Mouse (Mus musculus) midbrain, embryonic 15.5 days (tissue): ENCODE data around the gene Cox8c. TPM values are rescaled to one million over a fixed set of nuclear protein-coding genes. Genes with fewer than 3 reads are reported as not detected.

ENCODE experiments used
- ATAC-seq: fragments of 200-750 bp; cut with Nextera tagmentation; replicated peaks from 2 replicates; pipeline ENCODE4 v1.8.0; 2017; ENCODE audit warnings: moderate TSS enrichment
- H3K27ac ChIP-seq: fragments of 300-500 bp; sonication (generic); 2 replicates; pipeline ENCODE4 v1.5.1; 2015; ENCODE audit warnings: mild to moderate bottlenecking, inconsistent platforms
- H3K27me3 ChIP-seq: fragments of 300-500 bp; sonication (generic); replicated peaks from 2 replicates; pipeline ENCODE4 v1.6.1; 2015; ENCODE audit warnings: inconsistent platforms
- H3K36me3 ChIP-seq: fragments of 300-500 bp; sonication (generic); replicated peaks from 2 replicates; pipeline ENCODE4 v1.6.1; 2015; ENCODE audit warnings: inconsistent platforms
- H3K4me1 ChIP-seq: fragments of 300-500 bp; sonication (generic); 2 replicates; pipeline ENCODE4 v1.6.1; 2015; ENCODE audit warnings: inconsistent platforms
- H3K4me2 ChIP-seq: fragments of 300-500 bp; sonication (generic); 2 replicates; pipeline ENCODE4 v1.6.1; 2015; ENCODE audit warnings: inconsistent platforms, mild to moderate bottlenecking, moderate library complexity
- H3K4me3 ChIP-seq: fragments of 300-500 bp; sonication (generic); 2 replicates; pipeline ENCODE4 v1.5.1; 2015; ENCODE audit warnings: mild to moderate bottlenecking, inconsistent platforms
- H3K9ac ChIP-seq: fragments of 300-500 bp; sonication (generic); 2 replicates; pipeline ENCODE4 v1.6.1; 2015; ENCODE audit warnings: mild to moderate bottlenecking, inconsistent platforms
- H3K9me3 ChIP-seq: fragments of 300-500 bp; sonication (generic); 2 replicates; pipeline ENCODE4 v1.6.1; 2016; ENCODE audit warnings: inconsistent platforms
- WGBS: fragments of 180-500 bp; shearing (Covaris S2); methylation state at CpG from one replicate; pipeline ENCODE4 v1.1.7; 2015; ENCODE audit warnings: mixed read lengths; 5-methylcytosine and 5-hydroxymethylcytosine counted together
- polyA plus RNA-seq: library from polyadenylated mRNA; unstranded; fragments of >200 nt; fragmentation: Nextera tagmentation; extraction: Ambion mirVana; gene quantifications from 2 replicates; pipeline ENCODE4 v1.2.1, GENCODE M21; 2015

Cox8c gene
- polyA plus RNA-seq, 1 experiment from 2014 or later = not detected

- WGBS = 86% methylated on average over 4 of the region's 4 CpGs
- no peaks in the 10 kb centered on the region for H3K36me3 ChIP-seq
- no peaks in the 10 kb centered on the region for H3K4me1 ChIP-seq
- no peak overlapping the region for H3K9ac ChIP-seq
- H3K27ac ChIP-seq = no peak overlapping the region
- ATAC-seq = no peak
- H3K4me3 ChIP-seq = no peak overlapping the region
- H3K4me2 ChIP-seq = no peak overlapping the region
- no peaks in the 10 kb centered on the region for H3K27me3 ChIP-seq
- H3K9me3 ChIP-seq = no peaks in the 10 kb centered on the region
Observed at GRCm38 (mm10) chr12:102929764-102930163, 30.6 kb downstream of the Cox8c start.

DNA sequence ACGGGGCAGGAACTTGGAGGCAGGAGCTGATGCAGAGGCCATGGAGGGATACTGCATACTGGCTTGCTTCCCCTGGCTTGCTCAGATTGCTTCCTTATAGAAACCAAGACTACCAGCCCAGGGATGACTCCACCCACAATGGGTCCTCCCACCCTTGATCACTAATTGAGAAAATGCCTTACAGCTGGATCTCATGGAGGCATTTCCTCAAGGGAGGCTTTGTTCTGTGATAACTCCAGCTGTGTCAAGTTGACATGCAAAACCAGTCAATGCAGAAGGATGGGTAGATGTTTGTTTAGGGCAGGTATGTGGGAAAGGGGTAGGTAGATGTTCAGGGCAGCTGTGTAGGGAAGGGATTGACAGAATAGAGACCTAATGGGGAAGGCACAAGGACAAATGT is 31.2 kb downstream of the Cox8c start:
- Histone ChIP-seq H3K27me3 (no peaks in the 10 kb centered on the region), H3K9ac (no peak overlapping the region), H3K27ac (no peak overlapping the region), H3K36me3 (no peaks in the 10 kb centered on the region), H3K4me1 (no peaks in the 10 kb centered on the region), H3K9me3 (no peaks in the 10 kb centered on the region), H3K4me2 (no peak overlapping the region), H3K4me3 (no peak overlapping the region)
- WGBS = 93% methylated on average over 1 of the region's 1 CpGs
- ATAC-seq = no peak

GRCm38 (mm10) chr12:102930789-102931188 is 31.7 kb downstream of the Cox8c start:
- Histone ChIP-seq H3K27ac (no peak overlapping the region), H3K9me3 (no peaks in the 10 kb centered on the region), H3K27me3 (no peaks in the 10 kb centered on the region), H3K4me3 (no peak overlapping the region), H3K9ac (no peak overlapping the region), H3K4me1 (no peaks in the 10 kb centered on the region), H3K4me2 (no peak overlapping the region), H3K36me3 (no peaks in the 10 kb centered on the region)
- ATAC-seq = no peak
- 86% methylated on average over 7 of the region's 7 CpGs for WGBS

DNA sequence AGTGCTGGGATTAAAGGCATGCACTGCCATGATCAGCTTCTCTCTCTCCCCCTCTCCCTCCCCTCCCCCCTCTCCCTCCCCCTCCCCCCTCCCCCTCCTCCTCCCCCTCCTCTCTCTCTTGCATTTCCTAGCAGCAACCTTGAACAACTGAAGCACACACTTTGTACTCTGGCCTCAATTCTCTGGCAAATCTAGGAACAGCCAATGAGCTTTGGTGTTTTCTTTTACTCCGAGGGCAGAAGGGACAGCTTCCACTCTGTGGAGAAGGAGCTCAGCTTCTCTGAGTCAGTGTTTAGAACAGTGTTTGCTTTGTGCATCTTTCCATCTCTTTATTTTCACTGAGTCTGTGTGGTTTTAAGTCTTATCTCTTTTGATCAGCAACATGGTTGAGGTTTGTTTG is 36.8 kb downstream of the Cox8c start:
- H3K27me3 ChIP-seq = no peaks in the 10 kb centered on the region
- H3K4me2 ChIP-seq = no peak overlapping the region
- H3K4me1 ChIP-seq = no peaks in the 10 kb centered on the region
- no peaks in the 10 kb centered on the region for H3K9me3 ChIP-seq
- H3K9ac ChIP-seq = no peak overlapping the region
- no peaks in the 10 kb centered on the region for H3K36me3 ChIP-seq
- ATAC-seq = no peak
- 36% methylated on average over 1 of the region's 1 CpGs for WGBS
- no peak overlapping the region for H3K4me3 ChIP-seq
- no peak overlapping the region for H3K27ac ChIP-seq

DNA sequence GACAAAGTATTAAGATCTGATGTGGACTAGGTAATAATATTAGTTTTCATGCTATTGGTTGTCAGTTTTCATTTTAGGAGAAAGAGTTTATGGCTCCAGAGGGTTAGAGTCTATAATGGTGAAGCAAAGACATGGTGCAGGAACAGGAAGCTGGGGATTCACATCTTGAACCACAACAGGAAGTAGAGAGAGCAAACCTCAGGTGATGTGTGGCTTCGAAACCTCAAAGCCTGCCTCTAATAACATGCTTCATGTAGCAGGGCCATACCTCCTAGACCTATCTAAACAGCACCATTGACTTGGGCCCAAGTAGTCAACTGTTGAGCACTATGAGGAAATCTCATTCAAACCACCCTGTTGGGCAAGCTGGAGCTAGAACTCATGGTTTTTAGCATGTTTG is 46.5 kb downstream of the Cox8c start:
- no peak for ATAC-seq
- no peaks in the 10 kb centered on the region for H3K36me3 ChIP-seq
- WGBS = 93% methylated on average over 1 of the region's 1 CpGs
- no peak overlapping the region for H3K9ac ChIP-seq
- H3K4me1 ChIP-seq = peaks cover 13% of the 10 kb centered on the region
- H3K4me2 ChIP-seq = no peak overlapping the region
- H3K9me3 ChIP-seq = no peaks in the 10 kb centered on the region
- H3K27ac ChIP-seq = no peak overlapping the region
- H3K27me3 ChIP-seq = no peaks in the 10 kb centered on the region
- no peak overlapping the region for H3K4me3 ChIP-seq

DNA sequence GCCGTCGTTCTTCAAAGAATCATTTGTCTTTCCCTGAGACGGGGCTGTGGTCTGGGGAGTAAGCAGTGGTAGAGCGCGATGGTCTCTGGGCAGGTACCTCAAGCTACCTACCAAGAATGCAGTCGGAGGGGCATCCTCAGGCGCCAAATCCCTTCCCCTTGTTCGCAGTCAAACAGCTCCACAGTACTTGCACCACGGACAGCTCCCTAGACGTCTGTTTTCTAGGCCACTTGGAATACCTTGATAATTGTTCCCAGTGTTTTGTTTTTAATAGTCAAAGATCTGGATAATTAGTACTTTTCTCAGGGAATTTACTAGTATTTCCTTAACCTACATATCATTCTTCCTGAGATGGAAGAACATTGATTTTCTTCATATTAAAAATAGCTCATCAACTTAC is 48.7 kb downstream of the Cox8c start:
- Histone ChIP-seq H3K27me3 (no peaks in the 10 kb centered on the region), H3K9ac (no peak overlapping the region), H3K4me3 (peak overlapping the region; percentile 70), H3K4me2 (peak overlapping the region; percentile 70), H3K27ac (peak overlapping the region; percentile 99), H3K36me3 (no peaks in the 10 kb centered on the region), H3K9me3 (no peaks in the 10 kb centered on the region), H3K4me1 (peaks cover 34% of the 10 kb centered on the region)
- WGBS = 32% methylated on average over 10 of the region's 10 CpGs
- no peak for ATAC-seq

GRCm38 (mm10) chr12:102948778-102949394 is 49.8 kb downstream of the Cox8c start, which contains the start of gene Unc79:
Unc79 (plus strand) TSS chr12:102948859.
- Histone ChIP-seq H3K27me3 (no peaks in the 10 kb centered on the region), H3K9me3 (no peaks in the 10 kb centered on the region), H3K4me1 (peaks cover 42% of the 10 kb centered on the region), H3K9ac (peak within 1 kb of the TSS; percentile 93), H3K36me3 (no peaks in the 10 kb centered on the region), H3K27ac (peak within 1 kb of the TSS; percentile 99), H3K4me3 (peak within 1 kb of the TSS; percentile 70), H3K4me2 (peak within 1 kb of the TSS; percentile 70)
- ATAC-seq = peak; percentile 89
- WGBS = 0% methylated on average over 48 of the region's 48 CpGs

GRCm38 (mm10) chr12:102949395-102950208 is 50.5 kb downstream of the Cox8c start:
- H3K4me2 ChIP-seq = peak overlapping the region; percentile 70
- 1% methylated on average over 42 of the region's 42 CpGs for WGBS

More at GRCm38 (mm10) chr12:102949395-102950208, 50.5 kb downstream of the Cox8c start:
- Histone ChIP-seq H3K36me3 (no peaks in the 10 kb centered on the region), H3K27ac (peak overlapping the region; percentile 99), H3K4me1 (peaks cover 47% of the 10 kb centered on the region), H3K9me3 (no peaks in the 10 kb centered on the region), H3K4me3 (peak overlapping the region; percentile 70), H3K27me3 (no peaks in the 10 kb centered on the region), H3K9ac (peak overlapping the region; percentile 93)
- ATAC-seq = peak; percentile 84

Other genes starting within 250 kb of the Cox8c start
- 34.1 and 34.6 TPM in 2 replicates for gene Itpk1, start 194.4 kb upstream of the Cox8c start, polyA plus RNA-seq
- 73.2 and 73.3 TPM in 2 replicates for gene Moap1, start 155.7 kb upstream of the Cox8c start, polyA plus RNA-seq
- 11.9 and 13.2 TPM in 2 replicates for gene Tmem251, start 155.6 kb upstream of the Cox8c start, polyA plus RNA-seq
- gene Gm28051, start 141.6 kb upstream of the Cox8c start, polyA plus RNA-seq = not detected in 2 replicates
- gene Gon7, start 141.5 kb upstream of the Cox8c start, polyA plus RNA-seq = 46.7 and 51.0 TPM in 2 replicates
- gene Ubr7, start 141.3 kb upstream of the Cox8c start, polyA plus RNA-seq = 35.1 and 35.9 TPM in 2 replicates
- gene Gm20604, start 140.6 kb upstream of the Cox8c start, polyA plus RNA-seq = 47.9 and 48.7 TPM in 2 replicates
- 14.0 and 14.3 TPM in 2 replicates for gene Btbd7, start 20.8 kb upstream of the Cox8c start, polyA plus RNA-seq
- gene Unc79, start 49.5 kb downstream of the Cox8c start, polyA plus RNA-seq = 8.1 and 8.7 TPM in 2 replicates